Mouse (Mus musculus) forebrain, embryonic 15.5 days (tissue): ENCODE results near the gene Tshz3. TPM values are rescaled to one million over a fixed set of nuclear protein-coding genes. Genes with fewer than 3 reads are reported as not detected.

Source experiments
- ATAC-seq: fragments of 200-750 bp; cut with Nextera tagmentation; replicated peaks from 2 replicates; pipeline ENCODE4 v1.8.0; 2017; ENCODE audit warnings: mild to moderate bottlenecking, moderate TSS enrichment, moderate library complexity
- H3K27ac ChIP-seq: fragments of 300-500 bp; sonication (generic); replicated peaks from 2 replicates; pipeline ENCODE4 v1.5.1; 2015; ENCODE audit warnings: mild to moderate bottlenecking, inconsistent platforms
- H3K27me3 ChIP-seq: fragments of 300-500 bp; sonication (generic); 2 replicates; pipeline ENCODE4 v1.6.1; 2015; ENCODE audit warnings: inconsistent platforms
- H3K36me3 ChIP-seq: fragments of 300-500 bp; sonication (generic); 2 replicates; pipeline ENCODE4 v1.6.1; 2015; ENCODE audit warnings: mild to moderate bottlenecking, inconsistent platforms
- H3K4me1 ChIP-seq: fragments of 300-500 bp; sonication (generic); 2 replicates; pipeline ENCODE4 v1.6.1; 2015; ENCODE audit warnings: inconsistent platforms
- H3K4me2 ChIP-seq: fragments of 300-500 bp; sonication (generic); replicated peaks from 2 replicates; pipeline ENCODE4 v1.6.1; 2015; ENCODE audit warnings: mild to moderate bottlenecking, inconsistent platforms
- H3K4me3 ChIP-seq: fragments of 300-500 bp; sonication (generic); 2 replicates; pipeline ENCODE4 v1.5.1; 2015; ENCODE audit warnings: mild to moderate bottlenecking, inconsistent platforms
- H3K9ac ChIP-seq: fragments of 300-500 bp; sonication (generic); replicated peaks from 2 replicates; pipeline ENCODE4 v1.6.1; 2015; ENCODE audit warnings: mild to moderate bottlenecking, inconsistent platforms
- H3K9me3 ChIP-seq: fragments of 300-500 bp; sonication (generic); 2 replicates; pipeline ENCODE4 v1.6.1; 2016; ENCODE audit warnings: inconsistent platforms
- WGBS: fragments of 180-500 bp; shearing (Covaris S2); methylation state at CpG from one replicate; pipeline ENCODE4 v1.1.7; 2015; ENCODE audit warnings: mixed read lengths; 5-methylcytosine and 5-hydroxymethylcytosine counted together
- polyA plus RNA-seq: library from polyadenylated mRNA; unstranded; fragments of >200 nt; fragmentation: Nextera tagmentation; extraction: Ambion mirVana; gene quantifications from 2 replicates; pipeline ENCODE4 v1.2.1, GENCODE M21; 2015

Gene Tshz3
- polyA plus RNA-seq, 1 experiment from 2014 or later, result 20.0 TPM

DNA sequence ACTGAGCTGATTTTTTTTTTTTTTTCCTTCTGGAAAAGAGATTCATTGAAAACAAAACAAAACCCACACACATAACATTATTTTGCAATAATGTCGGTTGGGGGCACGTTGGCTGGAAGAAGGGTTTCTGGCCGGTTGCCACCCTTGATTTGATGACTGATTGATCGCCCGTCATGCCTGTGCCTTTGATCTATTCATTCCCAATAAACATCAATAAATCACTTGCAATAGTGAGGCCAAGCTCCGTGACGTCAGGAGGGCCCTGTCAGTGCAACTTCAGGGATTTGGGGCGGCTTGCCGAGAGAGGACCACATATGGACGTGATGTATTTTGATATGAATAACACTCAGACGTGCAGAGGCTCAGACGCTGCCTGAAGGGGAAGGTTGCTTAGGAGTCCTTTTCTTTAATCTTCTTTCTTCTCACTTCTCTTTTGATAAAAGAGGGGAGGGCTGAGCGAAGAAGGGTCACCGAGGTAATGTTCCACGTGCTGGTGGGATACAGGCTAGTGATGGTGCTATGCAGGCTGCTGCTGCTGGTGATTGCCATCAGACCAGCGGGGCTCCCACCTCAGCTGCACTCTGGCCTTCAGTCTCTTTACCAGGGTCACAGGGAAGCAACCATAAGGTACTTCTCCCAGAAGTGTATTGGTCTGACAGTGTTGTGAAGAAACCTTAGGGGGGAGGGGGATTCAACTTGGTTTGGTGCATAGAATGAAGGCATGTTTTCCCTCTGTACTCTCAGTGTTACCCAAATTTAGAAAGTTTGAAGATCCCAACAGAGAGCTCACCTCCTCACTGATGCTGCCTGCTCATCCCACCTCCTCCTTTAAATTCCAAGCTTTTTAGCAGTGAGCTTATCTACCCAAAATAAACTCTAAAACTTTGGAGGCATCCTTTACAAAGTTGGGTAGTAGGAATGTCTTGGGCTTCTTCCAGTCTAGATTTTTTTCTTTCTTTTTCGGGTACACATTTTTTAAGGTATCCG is 1.4 kb downstream of the Tshz3 start:
- Histone ChIP-seq H3K9me3 (no peaks in the 10 kb centered on the region), H3K9ac (peak overlapping the region; percentile 78), H3K4me1 (peaks cover 56% of the 10 kb centered on the region), H3K36me3 (no peaks in the 10 kb centered on the region), H3K27ac (peak overlapping the region; percentile 84), H3K4me2 (peak overlapping the region; percentile 94), H3K4me3 (peak overlapping the region; percentile 90), H3K27me3 (peaks cover 13% of the 10 kb centered on the region)
- no peak for ATAC-seq
- 8% methylated on average over 18 of the region's 18 CpGs for WGBS

DNA sequence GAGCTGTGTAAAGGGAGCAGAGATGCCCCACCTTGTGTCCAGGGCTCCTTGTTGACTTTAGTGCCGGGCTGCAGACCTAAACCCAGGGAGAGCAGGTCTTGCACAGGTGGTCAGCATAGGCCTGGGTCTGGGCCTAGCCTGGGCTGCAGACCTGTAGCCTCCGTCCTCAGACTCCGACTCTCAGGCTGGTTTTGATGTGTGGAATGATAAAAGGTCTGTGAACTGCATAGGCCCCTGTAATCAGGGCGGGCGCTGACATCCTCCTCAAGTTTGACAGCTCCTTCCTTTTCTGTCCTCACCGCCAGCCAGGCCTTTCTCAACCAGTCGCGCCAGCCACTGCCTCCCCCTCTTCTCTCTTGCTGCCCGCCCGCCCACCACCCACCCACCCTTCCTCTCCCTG is 8.7 kb downstream of the Tshz3 start:
- H3K9ac ChIP-seq, result no peak overlapping the region
- H3K9me3 ChIP-seq, result no peaks in the 10 kb centered on the region
- H3K4me2 ChIP-seq, result peak overlapping the region; percentile 39
- H3K27ac ChIP-seq, result peak overlapping the region; percentile 77
- H3K4me1 ChIP-seq, result peaks cover 75% of the 10 kb centered on the region
- no peaks in the 10 kb centered on the region for H3K36me3 ChIP-seq
- 21% methylated on average over 7 of the region's 10 CpGs for WGBS
- ATAC-seq, result peak; percentile 38
- no peak overlapping the region for H3K4me3 ChIP-seq
- H3K27me3 ChIP-seq, result no peaks in the 10 kb centered on the region

DNA sequence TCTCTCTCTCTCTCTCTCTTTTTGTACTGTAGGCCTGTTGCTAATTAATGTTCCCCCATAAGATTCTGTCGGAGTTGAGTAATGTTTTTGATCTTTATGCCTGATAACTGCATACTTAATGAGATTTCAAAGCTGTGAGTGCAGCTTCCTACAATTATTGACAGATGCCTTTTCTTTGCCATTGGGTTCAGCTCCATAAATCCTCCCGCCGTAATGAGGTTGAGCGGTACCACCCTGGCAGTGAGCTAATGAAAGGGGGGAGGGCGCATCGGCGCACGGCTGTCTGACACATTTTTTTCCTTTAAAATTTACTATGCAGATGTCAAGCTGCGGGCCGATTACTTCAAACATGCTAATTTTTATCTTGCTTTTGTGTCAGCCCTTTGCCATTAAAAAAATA is 9.3 kb downstream of the Tshz3 start:
- ATAC-seq, result peak; percentile 71
- H3K9me3 ChIP-seq, result no peaks in the 10 kb centered on the region
- no peak overlapping the region for H3K9ac ChIP-seq
- 4% methylated on average over 10 of the region's 10 CpGs for WGBS
- H3K4me3 ChIP-seq, result no peak overlapping the region; the same call in 1 of the 2 replicates
- H3K27ac ChIP-seq, result peak overlapping the region; percentile 77; the same call in 1 of the 2 replicates
- no peaks in the 10 kb centered on the region for H3K27me3 ChIP-seq
- H3K4me2 ChIP-seq, result peak overlapping the region; percentile 39
- no peaks in the 10 kb centered on the region for H3K36me3 ChIP-seq
- peaks cover 75% of the 10 kb centered on the region for H3K4me1 ChIP-seq

- H3K9me3 ChIP-seq, result no peaks in the 10 kb centered on the region
- peak overlapping the region; percentile 19 for H3K4me3 ChIP-seq
- H3K27ac ChIP-seq, result peak overlapping the region; percentile 77
- peak; percentile 63; the same call in 1 of the 2 replicates for ATAC-seq
- H3K4me1 ChIP-seq, result peaks cover 70% of the 10 kb centered on the region
- H3K9ac ChIP-seq, result peak overlapping the region; percentile 38; the same call in 1 of the 2 replicates
- no peaks in the 10 kb centered on the region for H3K27me3 ChIP-seq
- WGBS, result 28% methylated on average over 17 of the region's 17 CpGs
- H3K36me3 ChIP-seq, result no peaks in the 10 kb centered on the region
- peak overlapping the region; percentile 39 for H3K4me2 ChIP-seq
Measured at GRCm38 (mm10) chr7:36707681-36708350, 9.9 kb downstream of the Tshz3 start.

DNA sequence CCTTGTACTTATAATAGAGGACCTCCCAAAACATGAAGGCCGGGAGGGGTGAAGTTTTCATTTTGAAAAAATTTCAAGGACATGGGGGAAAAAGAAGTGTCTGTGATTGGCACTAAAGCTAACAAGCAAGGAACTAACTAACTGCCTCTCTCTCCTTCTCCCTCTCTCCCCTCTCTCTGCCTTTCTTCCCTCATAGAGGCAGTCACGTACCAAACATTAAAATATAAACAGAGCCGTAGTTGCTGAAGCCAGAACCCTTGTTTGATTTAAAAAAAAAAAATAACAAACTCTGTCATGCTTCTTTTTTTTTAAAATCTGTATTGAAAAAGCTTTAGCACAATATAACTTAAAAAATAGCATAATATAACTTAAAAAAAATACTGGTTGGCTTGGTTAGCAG is 10.9 kb downstream of the Tshz3 start:
- Histone ChIP-seq H3K27ac (peak overlapping the region; percentile 77; the same call in 1 of the 2 replicates), H3K27me3 (no peaks in the 10 kb centered on the region), H3K4me1 (peaks cover 68% of the 10 kb centered on the region), H3K9ac (no peak overlapping the region), H3K9me3 (no peaks in the 10 kb centered on the region), H3K4me2 (peak overlapping the region; percentile 39), H3K36me3 (no peaks in the 10 kb centered on the region), H3K4me3 (no peak overlapping the region)
- 43% methylated on average over 3 of the region's 3 CpGs for WGBS
- no peak for ATAC-seq

DNA sequence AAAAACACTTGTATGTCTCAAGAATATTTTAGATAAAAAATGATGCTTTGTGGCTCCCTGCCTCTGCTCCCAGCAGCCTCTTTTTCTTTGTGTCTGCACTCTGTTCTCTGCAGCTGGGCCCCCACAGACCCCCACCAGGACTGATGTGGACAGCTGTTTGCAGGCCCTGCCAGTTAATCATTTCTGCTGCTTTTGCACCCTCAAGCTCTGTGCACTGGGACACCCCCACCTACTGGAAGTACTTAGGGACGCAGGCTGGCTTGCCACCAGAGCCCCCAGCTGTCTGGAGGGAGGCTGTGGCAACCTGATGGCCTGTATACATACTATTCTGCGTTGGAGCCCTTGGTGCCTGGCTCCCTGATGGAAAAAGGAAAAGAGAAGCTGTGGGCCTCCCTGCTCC is 11.3 kb downstream of the Tshz3 start:
- H3K9ac ChIP-seq, result no peak overlapping the region
- H3K27ac ChIP-seq, result 0 out of 2 replicates have a peak overlapping the region, but pooled peaks have one; percentile 0
- 5% methylated on average over 2 of the region's 2 CpGs for WGBS
- peak; percentile 51; the same call in 1 of the 2 replicates for ATAC-seq
- no peak overlapping the region for H3K4me3 ChIP-seq
- H3K9me3 ChIP-seq, result no peaks in the 10 kb centered on the region
- H3K4me1 ChIP-seq, result peaks cover 68% of the 10 kb centered on the region
- H3K4me2 ChIP-seq, result no peak overlapping the region; the same call in 1 of the 2 replicates
- H3K27me3 ChIP-seq, result no peaks in the 10 kb centered on the region
- H3K36me3 ChIP-seq, result no peaks in the 10 kb centered on the region

- H3K4me3 ChIP-seq, result no peak overlapping the region
- no peak for ATAC-seq
Measured at GRCm38 (mm10) chr7:36709974-36710373, 12.1 kb downstream of the Tshz3 start.

DNA sequence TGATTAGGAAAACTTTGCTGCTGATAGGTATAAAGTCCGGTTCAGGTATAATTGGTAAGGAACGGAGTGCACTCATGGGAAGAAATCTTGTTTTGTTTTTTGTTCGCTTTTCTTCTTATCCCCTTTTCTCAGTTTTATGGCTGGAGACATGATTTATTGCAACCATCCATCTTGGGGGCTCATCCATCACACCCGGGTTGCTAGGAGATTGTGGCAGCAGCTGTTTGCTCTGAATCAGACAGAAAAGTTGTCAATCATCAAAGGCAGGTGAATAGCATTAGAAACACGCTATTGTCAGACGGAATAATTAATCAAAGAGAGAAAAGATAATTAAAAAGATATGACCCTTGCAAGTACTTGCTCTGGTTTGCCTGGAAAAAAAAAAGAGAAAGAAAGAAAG is 12.5 kb downstream of the Tshz3 start:
- H3K9me3 ChIP-seq, result no peaks in the 10 kb centered on the region
- no peak overlapping the region; the same call in 1 of the 2 replicates for H3K4me2 ChIP-seq
- H3K9ac ChIP-seq, result no peak overlapping the region
- H3K27ac ChIP-seq, result no peak overlapping the region
- H3K27me3 ChIP-seq, result no peaks in the 10 kb centered on the region
- H3K36me3 ChIP-seq, result no peaks in the 10 kb centered on the region
- H3K4me1 ChIP-seq, result peaks cover 67% of the 10 kb centered on the region
- WGBS, result 34% methylated on average over 6 of the region's 6 CpGs
- no peak overlapping the region for H3K4me3 ChIP-seq
- ATAC-seq, result no peak

More at GRCm38 (mm10) chr7:36709974-36710373, 12.1 kb downstream of the Tshz3 start:
- 38% methylated on average over 12 of the region's 12 CpGs for WGBS
- no peak overlapping the region for H3K27ac ChIP-seq
- no peaks in the 10 kb centered on the region for H3K27me3 ChIP-seq
- no peak overlapping the region for H3K9ac ChIP-seq
- peaks cover 70% of the 10 kb centered on the region for H3K4me1 ChIP-seq
- no peaks in the 10 kb centered on the region for H3K36me3 ChIP-seq
- H3K9me3 ChIP-seq, result no peaks in the 10 kb centered on the region
- H3K4me2 ChIP-seq, result no peak overlapping the region; the same call in 1 of the 2 replicates

GRCm38 (mm10) chr7:36711766-36712165 is 13.8 kb downstream of the Tshz3 start:
- no peak overlapping the region for H3K9ac ChIP-seq
- H3K27ac ChIP-seq, result no peak overlapping the region
- 62% methylated on average over 2 of the region's 2 CpGs for WGBS
- no peak overlapping the region for H3K4me2 ChIP-seq
- peaks cover 56% of the 10 kb centered on the region for H3K4me1 ChIP-seq
- H3K4me3 ChIP-seq, result no peak overlapping the region
- no peaks in the 10 kb centered on the region for H3K9me3 ChIP-seq
- no peak for ATAC-seq
- H3K27me3 ChIP-seq, result no peaks in the 10 kb centered on the region
- no peaks in the 10 kb centered on the region for H3K36me3 ChIP-seq

DNA sequence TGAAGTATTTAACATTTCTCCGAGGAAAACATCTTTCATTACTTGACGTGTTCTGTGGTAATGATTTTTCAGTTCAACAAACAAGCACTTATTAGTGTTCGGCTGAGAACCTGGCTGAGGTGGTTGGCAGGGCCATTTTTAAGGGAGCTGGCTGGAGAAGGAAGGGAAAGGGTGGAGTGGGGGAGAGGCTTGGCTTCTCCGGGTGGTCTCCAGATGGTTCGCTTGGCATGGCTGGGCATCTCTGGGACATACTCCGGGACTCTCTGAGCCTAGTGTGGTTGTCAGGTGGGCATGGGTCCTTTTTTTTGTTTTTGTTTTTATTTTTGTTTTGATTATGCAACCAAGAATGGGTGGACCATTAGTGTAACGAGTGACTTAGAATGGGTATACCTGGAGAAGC is 16.4 kb downstream of the Tshz3 start:
- Histone ChIP-seq H3K4me3 (no peak overlapping the region), H3K27ac (no peak overlapping the region), H3K36me3 (no peaks in the 10 kb centered on the region), H3K4me2 (no peak overlapping the region), H3K9ac (no peak overlapping the region), H3K9me3 (no peaks in the 10 kb centered on the region), H3K4me1 (peaks cover 41% of the 10 kb centered on the region), H3K27me3 (no peaks in the 10 kb centered on the region)
- 54% methylated on average over 7 of the region's 7 CpGs for WGBS
- no peak; the same call in 1 of the 2 replicates for ATAC-seq

GRCm38 (mm10) chr7:36717192-36717591 is 19.3 kb downstream of the Tshz3 start:
- ATAC-seq, result peak; percentile 73
- Histone ChIP-seq H3K9ac (no peak overlapping the region), H3K27me3 (no peaks in the 10 kb centered on the region), H3K4me3 (no peak overlapping the region), H3K4me2 (no peak overlapping the region), H3K36me3 (no peaks in the 10 kb centered on the region), H3K9me3 (no peaks in the 10 kb centered on the region), H3K4me1 (peaks cover 36% of the 10 kb centered on the region), H3K27ac (no peak overlapping the region)
- 20% methylated on average over 6 of the region's 6 CpGs for WGBS

DNA sequence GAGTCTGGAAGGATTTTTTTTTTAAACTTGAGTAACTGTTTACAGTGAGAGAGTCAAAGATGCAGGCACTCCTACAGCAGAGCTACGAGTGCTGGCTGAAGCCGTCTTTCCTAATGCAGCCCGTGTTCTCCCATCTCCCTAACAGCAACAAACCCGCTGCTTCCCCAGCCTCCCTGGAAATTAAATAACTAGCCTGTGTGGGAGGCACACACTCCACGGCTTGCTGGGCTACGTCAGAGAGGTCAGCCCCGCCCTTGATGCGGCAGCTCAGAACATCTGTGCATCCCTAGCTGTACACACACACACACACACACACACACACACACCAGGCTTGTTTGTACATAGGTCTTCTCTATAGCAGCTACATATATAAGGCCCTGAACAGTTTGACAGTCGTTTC is 22.9 kb downstream of the Tshz3 start:
- Histone ChIP-seq H3K27ac (no peak overlapping the region), H3K36me3 (no peaks in the 10 kb centered on the region), H3K9me3 (no peaks in the 10 kb centered on the region), H3K27me3 (no peaks in the 10 kb centered on the region), H3K4me1 (peaks cover 25% of the 10 kb centered on the region), H3K4me3 (no peak overlapping the region), H3K4me2 (no peak overlapping the region), H3K9ac (no peak overlapping the region)
- 49% methylated on average over 9 of the region's 9 CpGs for WGBS
- no peak for ATAC-seq
